Mouse (Mus musculus) lung, postnatal 10 days (tissue): Measurements from ENCODE around the gene Ceacam3.
"Not testable (repeated sequence)": the region's sequence is repeated elsewhere in the genome, so short reads cannot be mapped to it uniquely, and the experiment has no call there.

Experiments used
- DNase-seq: peaks from one replicate; pipeline ENCODE4 v3.0.0; 2021

Ceacam3 gene

GRCm38 (mm10) chr7:17149931-17150330 is at the start of gene Ceacam3:
Ceacam3 (plus strand) TSS chr7:17150282.
- no peak for DNase-seq

GRCm38 (mm10) chr7:17101631-17102030 is 48.5 kb upstream of the Ceacam3 start:
- not testable (repeated sequence) for DNase-seq

- no peak for DNase-seq
Measured at GRCm38 (mm10) chr7:17135307-17135706, 14.8 kb upstream of the Ceacam3 start.

GRCm38 (mm10) chr7:17155634-17156033 is 5.6 kb downstream of the Ceacam3 start:
- peak; percentile 39 for DNase-seq

GRCm38 (mm10) chr7:17156885-17157677 is 7.0 kb downstream of the Ceacam3 start:
- DNase-seq, result no peak

GRCm38 (mm10) chr7:17159011-17159410 is 8.9 kb downstream of the Ceacam3 start:
- DNase-seq, result peak; percentile 23

- DNase-seq, result no peak
Measured at GRCm38 (mm10) chr7:17171827-17172226, 21.7 kb downstream of the Ceacam3 start.

GRCm38 (mm10) chr7:17203177-17203576 is 53.1 kb downstream of the Ceacam3 start, which contains the start of gene Psg29:
Psg29 (plus strand) TSS chr7:17203477.
- no peak for DNase-seq

GRCm38 (mm10) chr7:17205530-17206184 is 55.6 kb downstream of the Ceacam3 start:
- DNase-seq, result no peak
